8 mouse cellular contexts compared by ENCODE assay signal in the genomic region with DNA sequence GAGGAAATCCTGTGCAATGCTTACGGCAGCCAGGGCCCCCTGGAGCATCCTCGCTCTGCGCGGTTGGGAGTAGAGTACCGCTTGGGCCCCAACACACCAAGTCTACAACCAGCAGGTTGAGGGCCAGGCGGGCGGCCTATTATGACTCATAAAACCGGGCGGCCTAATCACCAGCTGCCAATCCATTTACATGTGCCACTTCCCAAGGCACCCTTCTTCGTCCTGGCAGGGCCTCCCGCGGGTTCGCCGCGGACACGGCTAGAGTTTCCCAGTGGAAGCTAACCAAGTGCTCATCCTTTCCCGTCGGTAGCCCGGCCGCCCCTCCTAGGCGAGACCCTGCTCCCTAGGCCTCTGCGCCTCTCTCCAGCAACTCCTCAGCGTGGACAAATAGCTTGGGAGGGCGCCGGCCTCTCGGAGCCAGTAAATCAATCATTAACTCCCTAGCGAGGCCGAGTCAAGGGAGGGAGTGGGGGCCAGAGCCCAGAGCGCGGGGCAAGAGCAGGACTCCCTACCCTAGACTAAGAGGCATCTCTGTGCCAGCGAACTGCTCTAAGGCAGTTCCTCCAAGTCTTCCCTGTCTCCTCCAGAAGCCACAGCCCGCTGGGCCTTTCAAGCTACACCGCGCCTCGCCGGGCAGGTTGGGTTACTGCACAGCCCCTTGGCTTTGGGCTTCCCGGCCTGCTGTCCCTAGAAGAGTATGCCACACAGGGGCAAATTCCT.
DNase-seq lines count a peak whose midpoint lies in the region; ATAC-seq and TF ChIP-seq lines count a peak whose summit lies in the region.

No protein-coding gene starts in this region.

- ATAC-seq in intestine, embryonic 14.5 days (replicated peaks; ENCODE audit: low FRiP score, low TSS enrichment, low read depth), result peak; percentile 44
- ATAC-seq in liver, embryonic 13.5 days (ENCODE audit: low read depth), result peak; percentile 6; the same call in 1 of the 2 replicates
- ATAC-seq in granulocyte monocyte progenitor cell, adult 5-6 weeks (replicated peaks; ENCODE audit: poor library complexity, severe bottlenecking), result no peak

- 0 out of 2 replicates have a peak overlapping the region, but pooled peaks have one; percentile 3 for H3K9ac ChIP-seq in intestine, embryonic 14.5 days (ENCODE audit: low read length)
- H3K9ac ChIP-seq in liver, embryonic 13.5 days, result peak overlapping the region; percentile 60; the same call in 1 of the 2 replicates

- H3K4me1 ChIP-seq in heart, embryonic 10.5 days, result peaks cover 34% of the 10 kb centered on the region
- H3K4me1 ChIP-seq in embryonic fibroblast, embryonic 13.5 days (ENCODE audit: control insufficient read depth, insufficient read depth, low read length), result no peaks in the 10 kb centered on the region; the same call in 1 of the 2 replicates
- peaks cover 23% of the 10 kb centered on the region for H3K4me1 ChIP-seq in intestine, embryonic 14.5 days (replicated peaks; ENCODE audit: control insufficient read depth, insufficient read depth, low read length)
- H3K4me1 ChIP-seq in liver, embryonic 13.5 days (replicated peaks), result peaks cover 54% of the 10 kb centered on the region

- H3K36me3 ChIP-seq in heart, embryonic 10.5 days, result no peaks in the 10 kb centered on the region
- H3K36me3 ChIP-seq in intestine, embryonic 14.5 days (ENCODE audit: control insufficient read depth, insufficient read depth, low read length), result no peaks in the 10 kb centered on the region
- H3K36me3 ChIP-seq in liver, embryonic 13.5 days, result no peaks in the 10 kb centered on the region

- H3K27me3 ChIP-seq in heart, embryonic 10.5 days (ENCODE audit: insufficient read depth, poor library complexity, severe bottlenecking), result peaks cover 85% of the 10 kb centered on the region
- peaks cover 44% of the 10 kb centered on the region for H3K27me3 ChIP-seq in intestine, embryonic 14.5 days (replicated peaks; ENCODE audit: control insufficient read depth, insufficient read depth, low read length)
- H3K27me3 ChIP-seq in liver, embryonic 13.5 days, result peaks cover 100% of the 10 kb centered on the region

- H3K9me3 ChIP-seq in heart, embryonic 10.5 days, result no peaks in the 10 kb centered on the region
- H3K9me3 ChIP-seq in intestine, embryonic 14.5 days (ENCODE audit: control insufficient read depth, low read length), result no peaks in the 10 kb centered on the region
- no peaks in the 10 kb centered on the region for H3K9me3 ChIP-seq in liver, embryonic 13.5 days (replicated peaks)

- 2% methylated on average over 37 of the region's 37 CpGs for WGBS in heart, embryonic 10.5 days
- 8% methylated on average over 37 of the region's 37 CpGs for WGBS in intestine, embryonic 14.5 days
- 6% methylated on average over 37 of the region's 37 CpGs for WGBS in liver, embryonic 13.5 days (ENCODE audit: insufficient replicate concordance)

- peak overlapping the region; percentile 71 for H3K4me2 ChIP-seq in intestine, embryonic 14.5 days (ENCODE audit: low read length)
- H3K4me2 ChIP-seq in liver, embryonic 13.5 days, result peak overlapping the region; percentile 85

- H3K4me3 ChIP-seq in heart, embryonic 10.5 days, result peak overlapping the region; percentile 70
- no peak overlapping the region for H3K4me3 ChIP-seq in embryonic fibroblast, embryonic 13.5 days (ENCODE audit: insufficient read depth, low read length)
- 0 out of 2 replicates have a peak overlapping the region, but pooled peaks have one; percentile 41 for H3K4me3 ChIP-seq in intestine, embryonic 14.5 days (ENCODE audit: low read depth, low read length)
- H3K4me3 ChIP-seq in liver, embryonic 13.5 days (replicated peaks), result peak overlapping the region; percentile 63

- peak overlapping the region; percentile 90 for H3K27ac ChIP-seq in heart, embryonic 10.5 days
- H3K27ac ChIP-seq in embryonic fibroblast, embryonic 13.5 days (ENCODE audit: insufficient read depth, low read length), result peak overlapping the region; percentile 76
- H3K27ac ChIP-seq in intestine, embryonic 14.5 days (ENCODE audit: low read depth), result peak overlapping the region; percentile 88; the same call in 1 of the 2 replicates
- H3K27ac ChIP-seq in liver, embryonic 13.5 days, result peak overlapping the region; percentile 74

- no peak for DNase-seq in heart, embryonic 10.5 days (ENCODE audit: low spot score)
- DNase-seq in heart, adult 8-10 months (ENCODE audit: low spot score), result no peak
- DNase-seq in MN1 (ENCODE audit: low spot score), result peak; percentile 57
- DNase-seq in intestine, embryonic 14.5 days (ENCODE audit: low spot score), result no peak
- DNase-seq in liver, embryonic 13.5 days, result no peak
- peak; percentile 68 for DNase-seq in retina, postnatal 1 day

- TF ChIP-seq POLR2A in embryonic fibroblast, embryonic 13.5 days (IDR thresholded peaks at IDR 0.05; ENCODE audit: low read depth, low read length), result no peak

- TF ChIP-seq CTCF in embryonic fibroblast, embryonic 13.5 days (IDR thresholded peaks at IDR 0.05; ENCODE audit: borderline replicate concordance, insufficient read depth, low read length), result no peak

Comparison
In these comparisons a context has a peak if more than half of its experiments do, and no peak if none do; other contexts are left out.
1. DNase-seq: peak in MN1 (single experiment) and retina, postnatal 1 day (single experiment); none in heart, embryonic 10.5 days (single experiment), heart, adult 8-10 months (single experiment), intestine, embryonic 14.5 days (single experiment) and liver, embryonic 13.5 days (single experiment).
2. Peak in every context shown above with its lines, with median percentiles within 50 percentile points of each other: H3K27ac ChIP-seq.